ENCODE assay signal across 21 mouse cellular contexts in genomic region chr6:51329070-51329995, GRCm38 (mm10).
DNase-seq lines count a peak whose midpoint lies in the region; ATAC-seq lines count a peak whose summit lies in the region.
"Had no signal": no experiment of that assay in that cellular context is flagged by ENCODE, and none has a peak within 500 bp of the region (broad histone marks: within the 10 kb centered on the region; RNA-seq: fewer than 3 reads in every experiment).

No protein-coding gene starts in this region.

- no peak overlapping the region for H3K27ac ChIP-seq in heart, embryonic 11.5 days (ENCODE audit: low read depth, low read length)
- peak overlapping the region; percentile 3; the same call in 1 of the 2 replicates for H3K27ac ChIP-seq in heart, embryonic 12.5 days (ENCODE audit: poor library complexity, severe bottlenecking)
- peak overlapping the region; percentile 87 for H3K27ac ChIP-seq in heart, embryonic 16.5 days (ENCODE audit: low read length)
- H3K27ac ChIP-seq: embryonic facial prominence, embryonic 15.5 days; forebrain, embryonic 10.5 days; gastrocnemius, adult 2 months; hindbrain, embryonic 10.5 days; hindbrain, embryonic 14.5 days; intestine, embryonic 15.5 days had no signal

- H3K4me2 ChIP-seq in heart, embryonic 11.5 days, result no peak overlapping the region
- no peak overlapping the region for H3K4me2 ChIP-seq in heart, embryonic 12.5 days
- peak overlapping the region; percentile 37 for H3K4me2 ChIP-seq in heart, embryonic 16.5 days (ENCODE audit: low read depth, low read length)
- H3K4me2 ChIP-seq: embryonic facial prominence, embryonic 15.5 days; hindbrain, embryonic 14.5 days; intestine, embryonic 15.5 days had no signal

- H3K27me3 ChIP-seq in heart, embryonic 11.5 days (ENCODE audit: control insufficient read depth, insufficient read depth, low read length), result no peaks in the 10 kb centered on the region
- H3K27me3 ChIP-seq in heart, embryonic 12.5 days (replicated peaks), result no peaks in the 10 kb centered on the region
- H3K27me3 ChIP-seq in heart, embryonic 16.5 days (ENCODE audit: control insufficient read depth, insufficient read depth, low read length), result no peaks in the 10 kb centered on the region
- H3K27me3 ChIP-seq: embryonic facial prominence, embryonic 15.5 days; intestine, embryonic 15.5 days had no signal

- no peaks in the 10 kb centered on the region for H3K36me3 ChIP-seq in heart, embryonic 11.5 days (ENCODE audit: control insufficient read depth, insufficient read depth, low read length)
- H3K36me3 ChIP-seq in heart, embryonic 12.5 days, result no peaks in the 10 kb centered on the region
- H3K36me3 ChIP-seq in heart, embryonic 16.5 days (ENCODE audit: control insufficient read depth, insufficient read depth), result no peaks in the 10 kb centered on the region
- H3K36me3 ChIP-seq: embryonic facial prominence, embryonic 15.5 days; forebrain, embryonic 10.5 days; hindbrain, embryonic 10.5 days; intestine, embryonic 15.5 days had no signal

- H3K9ac ChIP-seq in heart, embryonic 11.5 days (ENCODE audit: low read depth, low read length), result no peak overlapping the region
- H3K9ac ChIP-seq in heart, embryonic 12.5 days, result no peak overlapping the region
- peak overlapping the region; percentile 34 for H3K9ac ChIP-seq in heart, embryonic 16.5 days (ENCODE audit: low read length)
- H3K9ac ChIP-seq: embryonic facial prominence, embryonic 15.5 days; hindbrain, embryonic 14.5 days; intestine, embryonic 15.5 days had no signal

- WGBS in heart, embryonic 11.5 days (ENCODE audit: insufficient replicate concordance), result 76% methylated on average over 13 of the region's 13 CpGs
- WGBS in heart, embryonic 12.5 days, result 71% methylated on average over 13 of the region's 13 CpGs
- 54% methylated on average over 13 of the region's 13 CpGs for WGBS in heart, embryonic 16.5 days

- ATAC-seq in heart, embryonic 11.5 days (replicated peaks; ENCODE audit: insufficient number of reproducible peaks, low FRiP score, low TSS enrichment), result no peak
- ATAC-seq in heart, embryonic 12.5 days (ENCODE audit: insufficient number of reproducible peaks, low FRiP score), result no peak
- peak; percentile 46 for ATAC-seq in heart, embryonic 16.5 days (replicated peaks; ENCODE audit: extremely low read depth, insufficient read depth, low FRiP score)
- ATAC-seq: forebrain, embryonic 14.5 days; intestine, embryonic 15.5 days had no signal

- no peaks in the 10 kb centered on the region for H3K9me3 ChIP-seq in heart, embryonic 11.5 days (replicated peaks; ENCODE audit: control insufficient read depth, low read length)
- no peaks in the 10 kb centered on the region for H3K9me3 ChIP-seq in heart, embryonic 12.5 days (replicated peaks)
- no peaks in the 10 kb centered on the region for H3K9me3 ChIP-seq in heart, embryonic 16.5 days (replicated peaks; ENCODE audit: control insufficient read depth, low read length)
- H3K9me3 ChIP-seq: embryonic facial prominence, embryonic 15.5 days; forebrain, embryonic 10.5 days; hindbrain, embryonic 10.5 days; intestine, embryonic 15.5 days had no signal

- peaks cover 34% of the 10 kb centered on the region for H3K4me1 ChIP-seq in heart, embryonic 11.5 days (ENCODE audit: control insufficient read depth, insufficient read depth, low read length)
- peaks cover 62% of the 10 kb centered on the region for H3K4me1 ChIP-seq in heart, embryonic 12.5 days (replicated peaks)
- peaks cover 47% of the 10 kb centered on the region for H3K4me1 ChIP-seq in heart, embryonic 16.5 days (ENCODE audit: control insufficient read depth, insufficient read depth, low read length)

- H3K4me3 ChIP-seq in heart, embryonic 11.5 days (ENCODE audit: low read depth, low read length), result no peak overlapping the region
- H3K4me3 ChIP-seq in heart, embryonic 12.5 days, result no peak overlapping the region
- no peak overlapping the region for H3K4me3 ChIP-seq in heart, embryonic 16.5 days (ENCODE audit: low read length)
- H3K4me3 ChIP-seq: embryonic facial prominence, embryonic 15.5 days; erythroblast, embryonic 14.5 days; forebrain, embryonic 10.5 days; gastrocnemius, adult 2 months; hindbrain, embryonic 10.5 days; intestine, embryonic 15.5 days had no signal

- peak; percentile 49 to 54 for DNase-seq in heart, adult 18-20 months
- DNase-seq in heart, postnatal 4 days, result peak; percentile 57
- DNase-seq in cerebellum, adult 9-11 months, result no peak
- no peak for DNase-seq in Muller cell, postnatal 12 days (ENCODE audit: inconsistent ontology term)
- DNase-seq in layer of hippocampus, adult 9-10 months (ENCODE audit: low spot score), result no peak
- DNase-seq: adrenal gland, postnatal 10 days; cerebellum, adult 11-12 months; embryo, embryonic 11 days; gastrocnemius, adult 2 months; gastrocnemius, postnatal 25 days; kidney, adult 18-20 months had no signal

Comparison
In these comparisons a context has a peak if more than half of its experiments do, and no peak if none do; other contexts are left out.
1. DNase-seq: peak in heart, adult 18-20 months (2 of 2) and heart, postnatal 4 days (single experiment); none in cerebellum, adult 9-11 months (single experiment), Muller cell, postnatal 12 days (single experiment) and layer of hippocampus, adult 9-10 months (single experiment).